Mouse (Mus musculus) 3T3-L1 (cell line): Measurements from ENCODE around the gene Lcp2.
"Not testable (repeated sequence)": the region's sequence is repeated elsewhere in the genome, so short reads cannot be mapped to it uniquely, and the experiment has no call there.

Source experiments
- DNase-seq: peaks from one replicate; pipeline ENCODE4 v3.0.0-alpha.2; 2015; ENCODE audit warnings: low read depth, low spot score

The Lcp2 gene

DNA sequence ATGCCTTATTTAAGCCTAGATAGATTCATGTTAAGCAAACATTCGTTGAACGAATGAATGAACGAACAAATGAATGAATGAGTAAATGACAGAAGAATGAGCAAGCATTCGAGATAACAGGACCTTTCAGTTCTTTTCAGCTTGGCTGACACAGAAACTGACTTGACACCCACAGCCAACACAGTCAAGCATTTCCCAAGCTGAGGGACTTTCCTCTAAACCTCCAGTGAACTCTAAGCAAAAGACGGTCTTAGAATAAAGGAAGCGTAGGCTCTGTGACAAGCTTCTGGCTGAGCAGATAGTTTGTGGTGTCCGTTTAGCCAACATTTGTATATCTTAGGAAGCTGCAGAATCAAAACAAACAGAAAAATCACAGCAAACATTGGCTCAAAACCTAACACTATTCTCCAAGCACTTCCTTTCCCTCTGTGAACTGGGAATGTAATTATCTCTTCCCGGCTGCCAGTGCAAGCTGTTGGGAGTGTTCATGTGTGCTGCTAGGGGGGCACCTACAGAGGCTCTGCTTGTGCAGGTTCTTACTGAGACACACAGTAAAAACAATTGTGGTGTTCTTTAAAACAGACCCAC lies 39.5 kb downstream of the Lcp2 start:
- no peak for DNase-seq

- no peak for DNase-seq
Measured at GRCm38 (mm10) chr11:34087064-34087463, 40.3 kb downstream of the Lcp2 start.

DNA sequence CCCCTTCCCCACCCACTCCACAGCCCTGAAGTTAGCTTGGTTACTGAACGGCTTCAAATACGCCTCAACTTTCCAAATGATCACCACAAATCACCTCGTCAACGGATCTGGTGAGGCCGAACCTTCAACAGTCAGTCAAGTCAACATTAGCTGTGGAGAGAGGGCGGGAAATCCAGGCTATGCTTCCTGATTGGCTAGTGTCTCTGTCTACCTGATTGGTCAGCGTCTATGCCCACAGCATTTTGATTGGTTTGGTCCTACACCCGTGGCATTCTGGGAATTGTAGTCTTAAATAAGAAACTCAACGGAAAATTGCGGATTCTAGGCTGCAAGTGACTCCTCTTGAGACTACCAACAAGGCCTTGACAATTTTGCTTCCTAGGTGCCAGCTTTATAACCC lies 51.7 kb downstream of the Lcp2 start, which contains the start of gene 4930469K13Rik:
TSS of gene 4930469K13Rik (minus strand) at position 133 of the 400 bp plus-strand sequence.
- no peak for DNase-seq

GRCm38 (mm10) chr11:34101827-34102226 lies 55.1 kb downstream of the Lcp2 start:
- no peak for DNase-seq

DNA sequence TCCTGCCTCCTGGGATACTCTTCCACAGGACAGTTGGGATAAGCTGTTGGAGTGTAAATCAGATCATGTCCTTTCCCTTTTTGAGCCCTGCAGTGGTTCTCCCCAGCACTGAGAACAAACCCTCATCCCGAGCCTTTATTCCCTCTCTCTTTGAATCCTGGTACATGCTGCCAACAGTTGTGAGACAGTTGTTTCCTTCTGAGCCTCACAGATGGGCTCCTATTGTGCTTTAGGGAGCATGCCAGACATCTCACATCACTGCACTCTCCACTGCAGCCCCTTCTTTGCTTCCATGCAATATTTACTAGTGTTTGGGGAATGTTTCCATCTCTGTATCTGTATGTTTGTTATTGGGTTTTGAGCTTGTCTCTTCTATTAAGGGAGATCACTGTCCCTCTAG lies 58.2 kb downstream of the Lcp2 start:
- DNase-seq: no peak

GRCm38 (mm10) chr11:34109260-34109659 lies 62.5 kb downstream of the Lcp2 start:
- DNase-seq: no peak

GRCm38 (mm10) chr11:34111940-34112339 lies 65.2 kb downstream of the Lcp2 start:
- DNase-seq: no peak

DNA sequence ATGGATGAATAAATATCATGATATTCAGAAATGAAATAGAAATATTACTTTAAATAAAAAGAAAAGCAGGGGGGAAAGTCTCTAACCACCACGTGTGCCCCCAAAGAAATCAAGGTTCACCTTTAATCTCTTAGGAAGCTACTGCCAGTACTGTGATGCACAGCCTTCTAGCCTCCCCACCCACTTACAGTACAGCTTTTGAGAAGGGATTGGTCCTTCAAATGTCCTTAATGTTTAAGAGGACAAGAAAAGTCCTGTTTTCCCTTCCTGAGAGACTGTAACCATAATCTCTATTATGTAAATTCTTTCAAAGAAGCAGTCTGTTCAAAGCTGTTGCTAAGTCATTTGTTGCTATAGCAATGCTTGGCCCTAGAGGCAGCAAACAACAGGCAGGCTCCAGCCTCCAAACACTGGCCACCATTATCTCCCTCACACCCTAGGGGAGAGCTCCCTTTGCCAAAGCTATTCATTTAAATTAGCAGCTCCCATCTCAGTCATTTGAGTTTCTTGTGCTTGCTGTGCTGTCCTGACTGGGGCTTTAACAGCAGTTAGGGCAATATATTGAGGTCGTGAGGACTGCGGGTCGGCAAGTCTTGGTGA lies 66.2 kb downstream of the Lcp2 start:
- DNase-seq: no peak

DNA sequence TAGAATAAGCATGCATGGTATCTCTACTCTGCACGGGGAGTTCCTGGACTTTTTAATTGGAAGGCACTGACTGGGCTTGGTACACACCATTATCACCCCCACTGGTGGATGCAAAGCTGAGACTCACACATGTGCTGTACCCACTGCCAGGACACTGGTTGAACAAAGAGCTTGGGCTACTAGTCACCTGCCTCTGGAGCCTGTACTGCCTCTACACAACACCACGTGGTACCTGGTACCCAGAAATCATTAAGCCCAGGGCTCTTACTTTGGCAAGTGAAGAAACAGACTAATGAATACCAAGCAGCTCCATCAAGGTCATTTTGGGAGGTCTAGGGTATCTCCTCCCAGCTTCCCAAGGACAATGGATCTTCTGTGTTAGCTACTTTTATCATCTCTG lies 67.0 kb downstream of the Lcp2 start:
- DNase-seq: no peak

- no peak for DNase-seq
Measured at GRCm38 (mm10) chr11:34116572-34117135, 69.9 kb downstream of the Lcp2 start.

DNA sequence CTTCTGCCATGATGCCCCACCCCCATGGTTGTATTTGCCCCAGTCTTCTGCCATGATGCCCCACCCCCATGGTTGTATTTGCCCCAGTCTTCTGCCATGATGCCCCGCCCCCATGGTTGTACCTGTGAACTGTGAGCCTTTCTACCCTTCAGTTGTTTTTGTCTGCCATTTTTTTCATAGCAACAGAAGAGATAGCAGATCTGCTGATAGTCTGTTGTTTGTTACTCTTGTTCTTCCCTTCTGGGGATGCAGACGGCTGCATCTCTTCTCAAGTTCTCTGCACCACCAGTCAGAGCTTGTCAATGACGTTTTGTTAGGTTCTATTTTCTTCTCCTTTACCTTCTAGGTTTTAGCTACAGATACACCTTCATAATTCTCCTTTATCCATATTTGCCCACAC lies 70.9 kb downstream of the Lcp2 start:
- no peak for DNase-seq

- no peak for DNase-seq
Measured at GRCm38 (mm10) chr11:34118319-34118718, 71.6 kb downstream of the Lcp2 start.

- peak; percentile 19 for DNase-seq
Measured at GRCm38 (mm10) chr11:34123147-34123546, 76.4 kb downstream of the Lcp2 start.

DNA sequence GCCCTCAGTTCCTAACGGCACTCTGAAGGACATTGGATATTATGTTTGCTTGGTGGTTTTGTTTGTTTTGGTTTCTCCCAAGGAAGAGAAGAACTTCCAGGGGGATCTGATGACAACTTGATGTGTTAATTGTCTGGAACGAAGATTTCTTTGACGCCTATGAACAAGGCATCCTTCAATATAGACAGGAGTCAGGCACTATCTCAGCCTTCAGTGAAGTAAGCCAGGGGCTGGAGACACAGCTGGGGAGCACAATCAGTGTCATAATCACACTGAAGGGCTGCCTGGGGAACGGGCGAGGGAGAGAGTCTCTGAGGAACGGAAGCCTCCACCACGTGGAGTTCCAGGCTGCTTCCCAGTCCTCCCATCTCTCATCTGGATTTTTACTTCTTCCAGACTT lies 78.1 kb downstream of the Lcp2 start:
- no peak for DNase-seq

DNA sequence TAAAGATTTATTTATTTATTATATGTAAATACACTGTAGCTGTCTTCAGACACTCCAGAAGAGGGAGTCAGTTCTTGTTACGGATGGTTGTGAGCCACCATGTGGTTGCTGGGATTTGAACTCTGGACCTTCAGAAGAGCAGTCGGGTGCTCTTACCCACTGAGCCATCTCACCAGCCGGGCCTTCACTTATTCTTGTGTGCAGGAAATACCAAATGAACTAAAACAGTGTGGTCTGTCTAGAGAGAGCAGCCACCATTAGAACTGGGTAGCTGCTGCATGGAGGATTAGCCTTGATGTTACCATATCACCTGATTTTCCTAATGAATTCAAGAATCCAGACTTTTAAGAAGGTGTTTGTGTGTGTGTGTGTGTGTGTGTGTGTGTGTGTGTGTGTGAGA lies 79.0 kb downstream of the Lcp2 start:
- not testable (repeated sequence) for DNase-seq

GRCm38 (mm10) chr11:34128412-34128811 lies 81.7 kb downstream of the Lcp2 start:
- DNase-seq: no peak

- DNase-seq: no peak
Measured at GRCm38 (mm10) chr11:34139296-34139695, 92.6 kb downstream of the Lcp2 start.
